Mouse (Mus musculus) liver, postnatal 0 days (tissue): Measurements from ENCODE around the gene Olfr292. TPM values are rescaled to one million over a fixed set of nuclear protein-coding genes. Genes with fewer than 3 reads are reported as not detected.

Experiments used
- ATAC-seq: fragments of 200-750 bp; cut with Nextera tagmentation; 2 replicates; pipeline ENCODE4 v1.8.0; 2017; ENCODE audit warnings: mild to moderate bottlenecking, moderate library complexity
- DNase-seq: peaks from one replicate; pipeline ENCODE4 v3.0.0-alpha.2; 2016
- H3K27ac ChIP-seq: fragments of 300-500 bp; sonication (generic); 2 replicates; pipeline ENCODE4 v1.5.1; 2014; ENCODE audit warnings: antibody characterized with exemption, moderate library complexity, mild to moderate bottlenecking, low read depth
- H3K27me3 ChIP-seq: fragments of 300-500 bp; sonication (generic); 2 replicates; pipeline ENCODE4 v1.6.1; 2014; ENCODE audit warnings: low read length, control low read depth, mixed read lengths; ENCODE audit not compliant: insufficient read depth
- H3K36me3 ChIP-seq: fragments of 300-500 bp; sonication (generic); replicated peaks from 2 replicates; pipeline ENCODE4 v1.6.1; 2014; ENCODE audit warnings: mild to moderate bottlenecking, control low read depth, low read length, moderate library complexity, mixed read lengths; ENCODE audit not compliant: insufficient read depth
- H3K4me1 ChIP-seq: fragments of 300-500 bp; sonication (generic); 2 replicates; pipeline ENCODE4 v1.6.1; 2014; ENCODE audit warnings: antibody characterized with exemption, mild to moderate bottlenecking, control low read depth; ENCODE audit not compliant: insufficient read depth
- H3K4me2 ChIP-seq: fragments of 300-500 bp; sonication (generic); 2 replicates; pipeline ENCODE4 v1.6.1; 2014; ENCODE audit warnings: low read depth, mild to moderate bottlenecking, low read length, moderate library complexity, mixed read lengths
- H3K4me3 ChIP-seq: fragments of 300-500 bp; sonication (generic); 2 replicates; pipeline ENCODE4 v1.5.1; 2014; ENCODE audit warnings: low read depth, low read length
- H3K9ac ChIP-seq: fragments of 300-500 bp; sonication (generic); replicated peaks from 2 replicates; pipeline ENCODE4 v1.6.1; 2014; ENCODE audit warnings: mild to moderate bottlenecking, moderate library complexity
- H3K9me3 ChIP-seq: fragments of 300-500 bp; sonication (generic); 2 replicates; pipeline ENCODE4 v1.6.1; 2016; ENCODE audit warnings: mild to moderate bottlenecking, control low read depth, low read length, mixed read lengths
- CTCF ChIP-seq: sonication (generic); IDR thresholded peaks from 2 replicates; pipeline ENCODE4 v1.5.1; 2016; ENCODE audit warnings: antibody characterized with exemption, low read depth
- EP300 ChIP-seq: IDR thresholded peaks from 2 replicates; pipeline ENCODE4 v1.6.1; 2016; ENCODE audit warnings: antibody characterized with exemption, low read depth, mild to moderate bottlenecking
- WGBS: fragments of 180-500 bp; shearing (Covaris S2); extraction: QIAGEN DNeasy Blood & Tissue Kit; methylation state at CpG from one replicate; pipeline ENCODE4 v1.1.7; 2014; ENCODE audit not compliant: insufficient replicate concordance; 5-methylcytosine and 5-hydroxymethylcytosine counted together
- polyA plus RNA-seq: library from polyadenylated mRNA; unstranded; fragments of >200 nt; fragmentation: Nextera tagmentation; extraction: Ambion mirVana; gene quantifications from 2 replicates; pipeline ENCODE4 v1.2.1, GENCODE M21; 2015

The Olfr292 gene
- not detected in 2 replicates for polyA plus RNA-seq

GRCm38 (mm10) chr7:86688030-86688429 lies at the start of gene Olfr292:
TSS of gene Olfr292 (plus strand) at chr7:86688330.
- no peak within 1 kb of the TSS for H3K4me2 ChIP-seq
- DNase-seq = no peak
- no peaks in the 10 kb centered on the region for H3K36me3 ChIP-seq
- no peak for ATAC-seq
- H3K27ac ChIP-seq = no peak within 1 kb of the TSS
- H3K4me3 ChIP-seq = no peak within 1 kb of the TSS
- TF ChIP-seq EP300 (no peak), CTCF (no peak)
- no peaks in the 10 kb centered on the region for H3K4me1 ChIP-seq
- no peak within 1 kb of the TSS for H3K9ac ChIP-seq
- no peaks in the 10 kb centered on the region for H3K9me3 ChIP-seq
- no peaks in the 10 kb centered on the region for H3K27me3 ChIP-seq

- ATAC-seq = no peak
- 82% methylated on average over 4 of the region's 4 CpGs for WGBS
- no peaks in the 10 kb centered on the region for H3K27me3 ChIP-seq
- no peak within 1 kb of the TSS for H3K9ac ChIP-seq
- TF ChIP-seq CTCF (no peak), EP300 (no peak)
- no peaks in the 10 kb centered on the region for H3K4me1 ChIP-seq
- H3K9me3 ChIP-seq = no peaks in the 10 kb centered on the region
- DNase-seq = no peak
- no peak within 1 kb of the TSS for H3K4me2 ChIP-seq
- H3K36me3 ChIP-seq = no peaks in the 10 kb centered on the region
- H3K4me3 ChIP-seq = no peak within 1 kb of the TSS
- no peak within 1 kb of the TSS for H3K27ac ChIP-seq
Observed at GRCm38 (mm10) chr7:86648761-86649160, 39.4 kb upstream of the Olfr292 start, which contains the start of gene Olfr293. TSS of gene Olfr293 (plus strand) at chr7:86649061.

GRCm38 (mm10) chr7:86725013-86725412 lies 36.9 kb downstream of the Olfr292 start:
- Histone ChIP-seq H3K4me3 (no peak overlapping the region), H3K4me1 (no peaks in the 10 kb centered on the region), H3K9me3 (no peaks in the 10 kb centered on the region), H3K9ac (no peak overlapping the region), H3K4me2 (no peak overlapping the region), H3K27ac (no peak overlapping the region), H3K27me3 (no peaks in the 10 kb centered on the region), H3K36me3 (no peaks in the 10 kb centered on the region)
- no peak for DNase-seq
- TF ChIP-seq EP300 = no peak
- no peak for TF ChIP-seq CTCF
- no peak for ATAC-seq

Other genes with a start within 250 kb of the Olfr292 start
- not detected in 2 replicates for gene Olfr299, start 228.4 kb upstream of the Olfr292 start, polyA plus RNA-seq
- not detected in 2 replicates for gene Olfr298, start 195.8 kb upstream of the Olfr292 start, polyA plus RNA-seq
- gene Olfr297, start 168.4 kb upstream of the Olfr292 start, polyA plus RNA-seq = not detected in 2 replicates
- not detected in 2 replicates for gene Olfr295, start 104.5 kb upstream of the Olfr292 start, polyA plus RNA-seq
- gene Olfr294, start 71.7 kb upstream of the Olfr292 start, polyA plus RNA-seq = not detected in 2 replicates
- gene Olfr293, start 39.3 kb upstream of the Olfr292 start, polyA plus RNA-seq = not detected in 2 replicates
- gene Folh1, start 87.6 kb downstream of the Olfr292 start, polyA plus RNA-seq = 0.04 TPM in 1 of 2 replicates, not detected in the other
- gene Vmn2r77, start 106.7 kb downstream of the Olfr292 start, polyA plus RNA-seq = not detected in 2 replicates
- not detected in 2 replicates for gene Vmn2r78, start 226.8 kb downstream of the Olfr292 start, polyA plus RNA-seq